Mouse (Mus musculus): ENCODE data around the gene Ago4.

The Ago4 gene

GRCm38 (mm10) chr4:126526164-126526563 lies 7.1 kb downstream of the Ago4 start:
- no peak for DNase-seq (ENCODE audit: low spot score in 2 of 2)

DNA sequence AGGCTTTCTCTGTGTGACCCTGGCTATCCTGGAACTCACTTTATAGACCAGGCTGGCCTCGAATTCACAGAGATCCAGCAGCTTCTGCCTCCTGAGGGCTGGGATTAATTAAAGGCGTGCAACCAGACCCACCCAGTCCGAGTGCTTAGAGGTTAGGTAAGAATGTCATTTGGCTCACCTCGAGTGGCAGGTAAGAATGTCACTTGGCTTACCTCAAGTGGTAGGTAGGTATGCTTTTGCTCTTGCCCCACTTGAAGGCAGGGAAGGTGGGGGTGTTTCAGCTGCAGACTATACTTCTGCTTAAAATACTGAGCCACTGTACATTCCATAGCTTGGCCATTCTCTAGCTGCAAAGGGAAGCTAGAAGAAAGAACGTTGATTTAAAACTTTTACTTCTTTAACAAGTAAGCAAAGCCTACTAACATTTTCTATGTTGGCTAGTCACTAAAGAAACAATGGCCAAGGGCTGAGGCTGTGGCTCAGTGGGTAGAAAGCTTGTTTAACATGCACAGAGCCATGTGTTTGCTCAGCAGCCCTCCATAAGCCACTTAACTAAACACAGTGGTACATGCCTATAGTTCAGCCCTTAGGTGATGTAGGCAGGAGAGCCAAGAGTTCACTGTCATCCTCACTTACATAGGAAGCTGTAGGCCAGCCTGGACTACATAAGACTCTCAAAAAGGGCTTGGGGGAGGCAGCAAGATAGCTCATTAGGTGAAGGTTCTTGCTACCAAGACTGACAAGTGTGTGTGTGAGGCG lies 20.8 kb downstream of the Ago4 start:
- no peak for DNase-seq (ENCODE audit: low spot score in 2 of 2)

DNA sequence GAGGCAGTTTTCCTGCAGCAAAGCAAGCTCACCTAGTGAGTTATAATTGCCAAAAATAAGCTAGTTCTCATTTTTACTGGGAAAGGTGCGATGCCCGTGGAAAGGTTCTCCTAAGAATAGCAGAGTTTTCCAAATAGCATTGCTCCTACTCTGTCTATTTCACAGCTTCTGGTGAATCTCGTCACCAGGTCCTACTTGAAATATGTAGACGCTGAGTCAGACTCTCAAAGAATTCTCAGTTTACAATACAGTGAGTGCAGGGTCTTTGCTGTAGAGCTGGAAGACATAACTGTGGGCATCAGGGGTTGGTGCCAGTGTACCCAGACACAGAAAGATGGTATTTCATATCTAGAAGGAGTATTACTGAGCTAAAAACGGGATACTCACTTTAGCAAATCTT lies 22.3 kb downstream of the Ago4 start:
- no peak for DNase-seq (ENCODE audit: low spot score in 2 of 2)

- no peak for DNase-seq (ENCODE audit: low spot score in 2 of 2)
These were observed 24.2 kb downstream of the Ago4 start for GRCm38 (mm10) chr4:126509072-126509471.

DNA sequence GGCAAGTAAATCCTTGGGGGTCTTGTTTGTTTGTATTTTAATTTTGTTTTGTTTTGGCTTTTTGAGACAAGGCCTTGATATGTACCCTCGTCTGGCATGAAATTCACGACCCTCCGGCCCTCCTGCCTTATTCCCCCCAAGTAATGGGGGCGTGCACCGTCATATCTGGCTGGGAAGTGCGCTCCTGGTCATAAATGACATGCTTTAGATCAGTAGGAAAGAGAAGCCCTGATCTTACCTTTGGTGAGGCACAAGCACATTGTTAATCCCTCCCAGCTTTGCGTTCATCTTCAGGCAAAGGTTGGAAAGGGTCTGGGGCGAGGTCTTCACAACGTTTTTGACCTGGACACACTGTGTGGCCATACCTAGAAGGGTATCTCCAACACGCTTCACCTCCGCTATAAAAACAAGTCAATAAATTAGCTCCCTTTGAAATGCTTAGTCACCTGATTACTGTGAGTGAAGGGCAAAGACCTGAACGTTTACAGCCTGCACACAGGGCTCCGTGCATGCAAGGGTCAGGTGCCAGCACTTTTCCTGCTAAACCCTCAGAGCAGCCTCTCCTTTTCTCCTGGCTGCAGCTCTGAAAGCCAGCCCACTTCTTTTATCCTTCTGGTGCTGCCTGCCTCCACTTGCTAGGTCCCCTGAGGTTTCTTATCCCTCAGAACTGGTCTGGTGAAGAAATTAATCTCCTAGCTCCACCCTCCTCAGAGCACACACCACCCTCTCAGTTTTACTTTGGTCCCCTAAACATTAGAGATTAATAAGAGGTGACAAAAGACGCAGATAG lies 25.0 kb downstream of the Ago4 start:
- no peak for DNase-seq (ENCODE audit: low spot score in 2 of 2)

GRCm38 (mm10) chr4:126502977-126503309 lies 30.3 kb downstream of the Ago4 start:
- DNase-seq (ENCODE audit: low spot score in 2 of 2) = no peak

GRCm38 (mm10) chr4:126502141-126502976 lies 30.9 kb downstream of the Ago4 start:
- no peak for DNase-seq (ENCODE audit: low spot score in 2 of 2)

- DNase-seq (ENCODE audit: low spot score in 2 of 2) = no peak
These were observed 34.7 kb downstream of the Ago4 start for GRCm38 (mm10) chr4:126498601-126499000.

GRCm38 (mm10) chr4:126496963-126497362 lies 36.3 kb downstream of the Ago4 start:
- DNase-seq (ENCODE audit: low spot score in 2 of 2) = no peak

DNA sequence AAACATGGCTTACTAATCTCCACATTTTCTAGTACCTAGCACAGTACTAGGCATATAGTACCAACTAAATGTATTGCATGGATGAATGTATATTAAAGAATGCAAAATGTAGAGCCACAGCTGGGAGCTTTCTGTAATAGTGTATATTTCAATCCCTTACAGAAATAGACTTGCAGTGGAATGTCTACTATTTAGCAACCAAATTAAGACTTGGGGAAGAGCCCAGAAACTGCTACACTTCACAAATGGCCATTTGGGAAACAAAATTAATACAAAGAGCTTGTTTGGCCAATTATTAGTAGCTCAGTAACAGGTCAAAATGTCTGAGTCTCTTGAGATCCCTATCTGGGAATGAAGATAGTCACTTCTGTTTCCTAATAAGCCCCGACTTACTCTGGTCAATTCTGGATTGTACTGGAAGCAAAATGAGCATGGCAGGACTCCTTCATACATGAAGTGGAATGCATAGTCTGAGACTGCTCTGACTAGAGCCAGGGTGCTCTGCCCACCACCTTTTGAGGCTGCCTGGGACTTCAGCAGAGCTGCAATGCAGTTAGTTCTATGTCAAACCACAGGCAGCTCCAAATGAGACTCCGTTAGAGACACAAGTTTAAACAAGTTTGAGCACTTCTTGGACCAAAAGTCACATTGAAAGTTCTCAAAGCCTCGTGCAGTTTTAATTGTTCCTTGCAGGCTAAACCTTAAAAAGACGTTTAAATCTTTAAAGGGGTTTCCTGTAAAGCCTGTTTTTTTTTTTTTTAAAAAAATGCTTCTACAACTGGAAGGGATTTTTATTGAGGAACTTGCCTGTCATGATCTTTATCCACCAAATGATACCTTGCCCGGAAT lies 37.1 kb downstream of the Ago4 start:
- no peak for DNase-seq (ENCODE audit: low spot score in 2 of 2)

- no peak for DNase-seq (ENCODE audit: low spot score in 2 of 2)
These were observed 37.8 kb downstream of the Ago4 start for GRCm38 (mm10) chr4:126495453-126495852.

DNA sequence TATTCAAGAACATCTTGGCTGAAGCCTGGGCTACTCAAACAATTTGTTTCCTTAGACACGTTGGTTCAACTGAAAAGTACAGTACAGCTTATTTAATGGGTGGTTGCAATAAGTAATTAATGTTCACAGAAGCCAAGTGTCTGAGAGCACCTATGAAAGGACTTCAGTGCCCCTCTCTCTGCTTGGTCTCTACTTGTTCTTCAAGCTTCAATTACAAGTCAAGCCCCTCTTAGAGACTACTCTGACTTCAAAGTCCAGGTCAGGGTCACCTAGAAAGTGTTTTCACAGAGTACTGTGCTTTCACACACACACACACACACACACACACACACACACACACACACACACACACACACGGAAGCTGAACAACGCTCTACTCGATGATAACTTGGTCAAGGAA lies 39.9 kb downstream of the Ago4 start:
- no peak for DNase-seq (ENCODE audit: low spot score in 2 of 2)

GRCm38 (mm10) chr4:126491977-126492376 lies 41.3 kb downstream of the Ago4 start:
- no peak for DNase-seq (ENCODE audit: low spot score in 2 of 2)

GRCm38 (mm10) chr4:126490726-126491125 lies 42.5 kb downstream of the Ago4 start:
- DNase-seq (ENCODE audit: low spot score in 2 of 2) = no peak

DNA sequence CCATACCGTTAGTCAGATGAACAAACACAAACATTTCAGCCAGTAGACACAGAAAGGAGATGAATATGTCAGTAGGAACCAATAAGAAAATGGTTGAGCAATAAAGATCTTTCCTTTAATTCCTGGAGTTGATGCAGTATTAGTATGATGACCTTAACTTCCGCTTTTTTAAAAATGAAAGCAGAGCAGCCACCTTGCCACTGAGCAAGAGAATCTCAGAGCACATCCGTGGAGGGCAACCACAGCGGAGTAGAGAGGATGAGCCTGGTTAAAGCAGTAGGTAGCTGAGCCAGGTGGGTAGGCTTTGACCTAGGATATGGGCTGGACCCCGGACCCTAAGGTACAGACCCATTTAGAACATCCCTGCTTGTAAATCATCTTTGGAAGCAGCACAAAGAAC lies 43.5 kb downstream of the Ago4 start:
- DNase-seq (ENCODE audit: low spot score in 2 of 2) = no peak

- DNase-seq (ENCODE audit: low spot score in 2 of 2) = no peak
These were observed 47.1 kb downstream of the Ago4 start for GRCm38 (mm10) chr4:126486217-126486616.

DNA sequence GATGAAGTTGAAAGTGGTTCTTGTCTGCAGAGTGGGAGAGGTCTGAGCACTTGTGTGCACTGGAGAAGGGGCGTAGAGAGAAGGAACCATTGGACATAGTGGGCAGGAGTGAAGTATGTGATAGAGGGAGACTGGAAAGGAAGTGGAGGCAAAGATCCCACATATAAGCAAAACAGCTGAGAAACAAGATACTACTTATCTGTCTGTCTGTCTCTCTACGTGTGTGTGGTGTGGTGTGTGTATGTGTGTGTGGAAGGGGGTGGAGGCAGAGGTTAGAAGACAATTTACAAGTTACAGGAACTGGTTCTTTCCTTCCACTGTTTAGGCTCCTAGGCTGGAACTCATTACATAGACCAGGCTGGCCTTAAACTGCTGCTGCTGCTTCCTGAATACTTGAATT lies 48.2 kb downstream of the Ago4 start:
- no peak for DNase-seq (ENCODE audit: low spot score in 2 of 2)

DNA sequence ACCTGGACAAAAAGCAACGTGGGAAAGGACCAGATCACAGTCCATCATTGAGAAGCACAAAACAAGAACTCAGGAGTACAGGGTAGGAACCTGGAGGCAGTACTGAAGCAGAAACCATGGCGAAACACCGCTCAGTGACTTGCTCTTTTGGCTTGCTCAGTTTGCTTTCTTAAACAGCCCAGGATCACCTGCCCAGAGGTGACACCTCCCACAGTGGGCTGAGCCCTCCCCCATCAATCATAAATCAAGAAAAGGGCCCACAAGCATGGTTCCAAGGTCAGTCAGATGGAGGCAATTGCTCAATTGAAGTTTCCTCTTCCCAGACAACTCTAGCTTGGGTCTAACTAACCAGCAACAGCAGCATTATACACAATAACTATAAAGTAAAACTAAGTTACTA lies 49.4 kb downstream of the Ago4 start:
- no peak for DNase-seq (ENCODE audit: low spot score in 2 of 2)

DNA sequence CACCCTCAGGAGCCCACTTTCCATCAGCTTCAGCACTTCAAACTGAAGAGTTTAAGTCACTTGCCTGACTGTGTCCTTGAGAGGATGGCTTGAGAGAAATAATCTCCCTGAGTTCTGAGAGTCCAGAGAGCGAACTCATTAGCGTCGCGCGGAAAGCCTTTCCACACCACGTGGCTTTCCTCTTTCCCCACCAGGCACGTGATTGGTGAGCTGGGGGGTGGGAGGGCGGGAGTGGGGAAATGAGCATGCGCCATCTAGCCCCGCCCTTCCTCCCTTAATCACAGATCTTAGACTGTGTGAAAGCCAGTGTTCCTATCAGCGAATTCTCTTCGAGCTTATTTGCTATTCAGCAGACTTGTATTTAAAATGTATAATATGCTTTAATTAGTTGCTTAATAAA lies 50.3 kb downstream of the Ago4 start:
- DNase-seq (ENCODE audit: low spot score in 2 of 2) = no peak

GRCm38 (mm10) chr4:126481461-126481860 lies 51.8 kb downstream of the Ago4 start:
- no peak for DNase-seq (ENCODE audit: low spot score in 2 of 2)

GRCm38 (mm10) chr4:126480288-126480687 lies 53.0 kb downstream of the Ago4 start:
- DNase-seq (ENCODE audit: low spot score in 2 of 2) = no peak

DNA sequence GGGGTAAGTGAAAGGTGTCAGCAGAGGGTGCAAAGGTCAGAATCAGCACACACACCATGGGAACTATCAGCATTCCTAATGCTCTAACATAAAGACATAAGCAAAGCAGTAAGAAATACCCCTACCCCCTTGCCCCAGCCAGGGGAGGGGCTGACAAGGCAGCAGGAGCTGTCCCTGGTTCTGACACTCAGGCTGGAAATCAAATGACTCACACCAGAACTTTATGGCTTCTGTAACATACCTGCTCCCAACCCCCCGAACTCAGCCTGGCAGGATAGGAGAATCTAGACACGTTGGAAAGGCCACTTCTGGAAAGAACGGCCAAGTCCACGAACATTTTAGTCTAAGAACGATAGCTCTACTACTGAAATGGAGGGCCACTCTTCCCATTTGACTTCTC lies 60.2 kb downstream of the Ago4 start:
- DNase-seq (ENCODE audit: low spot score in 2 of 2) = no peak
